Mouse (Mus musculus): Measurements from ENCODE around the gene Tmem183a.

Gene Tmem183a

GRCm38 (mm10) chr1:134361857-134362212 is at the start of gene Tmem183a:
Gene Tmem183a (minus strand): TSS chr1:134361979.
- peak; percentile 96 to 97 for DNase-seq (ENCODE audit: low spot score in 2 of 2)

- no peak for DNase-seq (ENCODE audit: low spot score in 2 of 2)
Measured at GRCm38 (mm10) chr1:134408080-134408479, 46.3 kb upstream of the Tmem183a start.

GRCm38 (mm10) chr1:134406414-134406771 is 44.6 kb upstream of the Tmem183a start:
- no peak for DNase-seq (ENCODE audit: low spot score in 2 of 2)

- DNase-seq (ENCODE audit: low spot score in 2 of 2): peak; percentile 84 to 86
Measured at GRCm38 (mm10) chr1:134405509-134406413, 44.0 kb upstream of the Tmem183a start, which contains the start of gene Cyb5r1. Gene Cyb5r1 (plus strand): TSS chr1:134405559.

GRCm38 (mm10) chr1:134399735-134400134 is 38.0 kb upstream of the Tmem183a start:
- DNase-seq (ENCODE audit: low spot score in 2 of 2): no peak

- no peak for DNase-seq (ENCODE audit: low spot score in 2 of 2)
Measured at GRCm38 (mm10) chr1:134398210-134398609, 36.4 kb upstream of the Tmem183a start.

GRCm38 (mm10) chr1:134393827-134394226 is 32.0 kb upstream of the Tmem183a start:
- DNase-seq (ENCODE audit: low spot score in 2 of 2): no peak

- DNase-seq (ENCODE audit: low spot score in 2 of 2): no peak
Measured at GRCm38 (mm10) chr1:134385666-134386065, 23.9 kb upstream of the Tmem183a start, which contains the start of gene 4933406M09Rik. Gene 4933406M09Rik (plus strand): TSS chr1:134385940.

GRCm38 (mm10) chr1:134385176-134385575 is 23.4 kb upstream of the Tmem183a start:
- no peak for DNase-seq (ENCODE audit: low spot score in 2 of 2)

GRCm38 (mm10) chr1:134384581-134384980 is 22.8 kb upstream of the Tmem183a start:
- peak; percentile 44 to 64 for DNase-seq (ENCODE audit: low spot score in 2 of 2)

GRCm38 (mm10) chr1:134381795-134382625 is 20.2 kb upstream of the Tmem183a start:
- peak; percentile 19 to 49 for DNase-seq (ENCODE audit: low spot score in 2 of 2)

- DNase-seq (ENCODE audit: low spot score in 2 of 2): no peak
Measured at GRCm38 (mm10) chr1:134381051-134381450, 19.3 kb upstream of the Tmem183a start.

GRCm38 (mm10) chr1:134374124-134374523 is 12.3 kb upstream of the Tmem183a start:
- DNase-seq (ENCODE audit: low spot score in 2 of 2): no peak

- DNase-seq (ENCODE audit: low spot score in 2 of 2): peak in 1 of 2 experiments; percentile 47
Measured at GRCm38 (mm10) chr1:134368777-134369337, 7.1 kb upstream of the Tmem183a start.

- DNase-seq (ENCODE audit: low spot score in 2 of 2): no peak
Measured at GRCm38 (mm10) chr1:134365491-134365890, 3.7 kb upstream of the Tmem183a start.

GRCm38 (mm10) chr1:134363194-134363593 is 1.4 kb upstream of the Tmem183a start:
- DNase-seq (ENCODE audit: low spot score in 2 of 2): no peak

- DNase-seq (ENCODE audit: low spot score in 2 of 2): no peak
Measured at GRCm38 (mm10) chr1:134361195-134361856, 453 bp downstream of the Tmem183a start.

GRCm38 (mm10) chr1:134360656-134361055 is 1.1 kb downstream of the Tmem183a start:
- DNase-seq (ENCODE audit: low spot score in 2 of 2): no peak

GRCm38 (mm10) chr1:134357461-134357860 is 4.3 kb downstream of the Tmem183a start:
- no peak for DNase-seq (ENCODE audit: low spot score in 2 of 2)

GRCm38 (mm10) chr1:134353326-134353725 is 8.5 kb downstream of the Tmem183a start:
- DNase-seq (ENCODE audit: low spot score in 2 of 2): no peak

- DNase-seq (ENCODE audit: low spot score in 2 of 2): no peak
Measured at GRCm38 (mm10) chr1:134347791-134348190, 14.0 kb downstream of the Tmem183a start.

- no peak for DNase-seq (ENCODE audit: low spot score in 2 of 2)
Measured at GRCm38 (mm10) chr1:134345075-134345474, 16.7 kb downstream of the Tmem183a start.
